Mouse (Mus musculus) midbrain, embryonic 11.5 days (tissue): Measurements from ENCODE around the gene Ddx58. TPM values are rescaled to one million over a fixed set of nuclear protein-coding genes. Genes with fewer than 3 reads are reported as not detected.

Experiments used
- ATAC-seq: fragments of 200-750 bp; cut with Nextera tagmentation; 2 replicates; pipeline ENCODE4 v1.8.0; 2017; ENCODE audit warnings: moderate TSS enrichment, moderate library complexity; ENCODE audit not compliant: low FRiP score
- DNase-seq: peaks from one replicate; pipeline ENCODE4 v3.0.0; 2015; ENCODE audit warnings: low spot score; ENCODE audit errors: missing footprints
- H3K27ac ChIP-seq: fragments of 300-500 bp; sonication (generic); 2 replicates; pipeline ENCODE4 v1.5.1; 2014; ENCODE audit warnings: low read depth, low read length
- H3K27me3 ChIP-seq: fragments of 300-500 bp; sonication (generic); 2 replicates; pipeline ENCODE4 v1.6.1; 2014; ENCODE audit warnings: mild to moderate bottlenecking, low read length, moderate library complexity, mixed read lengths; ENCODE audit not compliant: control insufficient read depth, insufficient read depth
- H3K36me3 ChIP-seq: fragments of 300-500 bp; sonication (generic); 2 replicates; pipeline ENCODE4 v1.6.1; 2014; ENCODE audit warnings: mild to moderate bottlenecking, low read length, moderate library complexity, mixed read lengths; ENCODE audit not compliant: control insufficient read depth, insufficient read depth
- H3K4me1 ChIP-seq: fragments of 300-500 bp; sonication (generic); 2 replicates; pipeline ENCODE4 v1.6.1; 2014; ENCODE audit warnings: low read length; ENCODE audit not compliant: control insufficient read depth, insufficient read depth
- H3K4me2 ChIP-seq: fragments of 300-500 bp; sonication (generic); 2 replicates; pipeline ENCODE4 v1.6.1; 2014; ENCODE audit warnings: mild to moderate bottlenecking, moderate library complexity
- H3K4me3 ChIP-seq: fragments of 300-500 bp; sonication (generic); 2 replicates; pipeline ENCODE4 v1.5.1; 2014; ENCODE audit warnings: low read depth, low read length
- H3K9ac ChIP-seq: fragments of 300-500 bp; sonication (generic); 2 replicates; pipeline ENCODE4 v1.6.1; 2014; ENCODE audit warnings: low read length
- H3K9me3 ChIP-seq: fragments of 300-500 bp; sonication (generic); 2 replicates; pipeline ENCODE4 v1.6.1; 2016; ENCODE audit warnings: low read length; ENCODE audit not compliant: control insufficient read depth
- WGBS: fragments of 180-500 bp; shearing (Covaris S2); extraction: QIAGEN DNeasy Blood & Tissue Kit; methylation state at CpG from one replicate; pipeline ENCODE4 v1.1.7; 2014; 5-methylcytosine and 5-hydroxymethylcytosine counted together
- polyA plus RNA-seq: library from polyadenylated mRNA; unstranded; fragments of >200 nt; fragmentation: Nextera tagmentation; extraction: Ambion mirVana; gene quantifications from 2 replicates; pipeline ENCODE4 v1.2.1, GENCODE M21; 2014

Gene Ddx58
- polyA plus RNA-seq, 1 experiment from 2014 or later = 2.1 TPM

DNA sequence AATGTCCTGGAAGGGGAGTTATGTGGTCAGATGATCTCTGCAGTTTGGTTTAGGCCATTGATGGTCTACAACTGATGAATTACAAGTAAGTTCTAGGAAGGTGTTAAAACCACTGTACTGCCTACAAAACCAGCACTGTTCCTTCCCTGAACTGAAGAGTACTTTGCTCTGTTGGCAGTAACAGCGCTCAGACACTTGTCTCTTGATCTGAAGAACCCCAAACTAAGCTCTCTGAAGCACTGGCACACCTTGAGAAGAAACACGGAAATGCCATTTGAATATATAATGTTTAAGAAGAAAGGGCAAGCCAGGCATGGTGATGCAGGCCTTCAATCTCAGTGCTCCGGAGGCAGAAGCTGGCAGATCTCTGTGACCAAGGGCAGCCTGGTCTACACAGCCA lies 35.3 kb downstream of the Ddx58 start:
- no peak overlapping the region for H3K4me3 ChIP-seq
- H3K27ac ChIP-seq = no peak overlapping the region
- no peaks in the 10 kb centered on the region for H3K27me3 ChIP-seq
- DNase-seq (no peak), ATAC-seq (no peak)
- H3K4me2 ChIP-seq = no peak overlapping the region
- no peaks in the 10 kb centered on the region for H3K36me3 ChIP-seq
- no peaks in the 10 kb centered on the region for H3K4me1 ChIP-seq
- 89% methylated on average over 3 of the region's 3 CpGs for WGBS
- no peak overlapping the region for H3K9ac ChIP-seq
- H3K9me3 ChIP-seq = no peaks in the 10 kb centered on the region

DNA sequence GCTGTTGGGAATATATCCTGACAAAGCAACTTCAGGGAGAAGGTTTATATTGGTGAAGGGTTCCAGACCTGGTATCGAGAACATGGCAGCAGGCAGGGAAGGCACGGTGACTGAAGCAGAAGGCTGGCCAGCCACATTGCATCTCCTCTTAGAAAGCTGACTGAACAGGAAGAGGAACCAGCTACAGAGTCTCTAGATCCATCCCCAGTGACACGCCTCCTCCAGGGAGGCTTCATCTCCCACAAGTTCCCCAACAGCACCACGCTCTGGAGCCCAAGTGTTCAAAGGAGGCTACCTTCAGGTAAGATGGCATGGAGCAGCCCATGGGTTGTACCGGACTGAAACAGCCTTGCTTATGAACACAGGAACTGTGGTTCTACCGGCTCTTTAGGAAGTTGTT lies 37.4 kb downstream of the Ddx58 start:
- WGBS = 95% methylated on average over 6 of the region's 6 CpGs
- no peaks in the 10 kb centered on the region for H3K4me1 ChIP-seq
- ATAC-seq = no peak

DNA sequence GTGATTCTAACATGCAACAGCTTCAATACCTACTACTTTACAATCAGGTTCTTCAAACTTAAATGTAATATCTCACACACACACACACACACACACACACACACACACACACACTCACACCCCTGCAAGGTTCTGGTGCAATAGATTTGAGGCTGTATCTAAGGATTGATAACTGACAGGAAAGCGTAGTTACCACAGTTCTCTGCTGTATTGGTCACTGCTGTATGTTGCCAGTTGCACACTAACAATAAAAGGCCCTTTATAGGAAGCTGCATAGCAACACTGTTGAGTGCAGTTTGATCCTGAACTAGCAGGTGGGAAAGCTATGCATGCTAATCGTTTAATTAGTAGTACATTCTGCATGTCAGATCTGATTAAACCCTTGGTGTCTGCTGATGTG lies 44.3 kb downstream of the Ddx58 start:
- no peak overlapping the region for H3K4me2 ChIP-seq
- no peak overlapping the region for H3K4me3 ChIP-seq
- H3K9ac ChIP-seq = no peak overlapping the region
- no peak overlapping the region for H3K27ac ChIP-seq
- H3K36me3 ChIP-seq = peaks cover 18% of the 10 kb centered on the region
- 92% methylated on average over 2 of the region's 2 CpGs for WGBS
- no peaks in the 10 kb centered on the region for H3K9me3 ChIP-seq
- H3K4me1 ChIP-seq = no peaks in the 10 kb centered on the region
- DNase-seq = no peak
- no peaks in the 10 kb centered on the region for H3K27me3 ChIP-seq
- no peak for ATAC-seq

More for the DNA sequence above, 37.4 kb downstream of the Ddx58 start:
- DNase-seq = no peak
- peaks cover 10% of the 10 kb centered on the region; the same call in 1 of the 2 replicates for H3K36me3 ChIP-seq
- H3K9ac ChIP-seq = no peak overlapping the region
- no peak overlapping the region for H3K4me3 ChIP-seq
- H3K4me2 ChIP-seq = no peak overlapping the region
- H3K27ac ChIP-seq = no peak overlapping the region
- no peaks in the 10 kb centered on the region for H3K27me3 ChIP-seq
- H3K9me3 ChIP-seq = no peaks in the 10 kb centered on the region

DNA sequence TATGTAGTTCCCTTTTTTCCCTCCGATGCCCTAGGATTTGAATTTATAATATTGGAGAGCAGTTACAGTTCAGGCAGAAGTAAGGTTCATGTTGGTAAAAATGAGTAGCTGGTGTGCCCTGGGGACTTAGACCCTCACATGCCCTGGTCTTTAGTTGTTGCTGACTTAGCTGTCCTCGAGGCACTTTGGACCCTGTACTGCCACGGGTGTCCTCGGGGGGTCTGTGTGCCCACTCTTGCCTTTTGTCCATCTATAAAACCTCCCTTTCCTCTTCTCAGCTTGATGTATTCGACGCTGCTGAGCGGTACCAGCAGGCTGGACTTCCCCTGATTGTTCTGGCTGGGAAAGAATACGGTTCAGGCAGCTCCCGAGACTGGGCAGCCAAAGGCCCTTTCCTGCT lies 46.2 kb downstream of the Ddx58 start:
- H3K4me2 ChIP-seq = no peak overlapping the region
- no peak overlapping the region for H3K9ac ChIP-seq
- DNase-seq (no peak), ATAC-seq (no peak)
- 78% methylated on average over 9 of the region's 9 CpGs for WGBS
- H3K9me3 ChIP-seq = no peaks in the 10 kb centered on the region
- peaks cover 19% of the 10 kb centered on the region for H3K36me3 ChIP-seq
- H3K27ac ChIP-seq = no peak overlapping the region
- H3K4me3 ChIP-seq = no peak overlapping the region
- no peaks in the 10 kb centered on the region for H3K4me1 ChIP-seq
- no peaks in the 10 kb centered on the region for H3K27me3 ChIP-seq

DNA sequence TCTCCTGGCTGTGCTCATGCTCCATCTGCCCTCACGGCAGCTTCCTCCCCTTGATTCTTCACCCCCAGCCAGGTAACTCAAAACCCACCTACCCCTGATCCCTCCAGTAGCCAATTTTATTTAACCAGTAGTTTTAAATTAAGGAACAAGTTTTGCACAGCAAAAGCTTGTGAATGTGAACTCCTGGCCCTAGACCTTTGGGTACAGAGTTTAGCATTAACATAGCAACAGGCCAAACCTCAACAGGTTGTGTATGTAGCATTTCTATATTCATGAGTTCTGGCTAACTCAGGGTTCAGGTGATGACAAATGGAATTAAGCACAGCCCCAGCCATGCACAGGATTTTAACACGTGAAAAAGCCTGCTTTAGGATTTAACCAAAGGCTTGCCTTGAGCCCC lies 47.4 kb downstream of the Ddx58 start:
- Histone ChIP-seq H3K27ac (no peak overlapping the region), H3K9me3 (no peaks in the 10 kb centered on the region), H3K4me2 (no peak overlapping the region), H3K4me3 (no peak overlapping the region), H3K9ac (no peak overlapping the region), H3K27me3 (no peaks in the 10 kb centered on the region), H3K4me1 (no peaks in the 10 kb centered on the region), H3K36me3 (peaks cover 12% of the 10 kb centered on the region)
- DNase-seq (no peak), ATAC-seq (no peak)
- 79% methylated on average over 2 of the region's 2 CpGs for WGBS

DNA sequence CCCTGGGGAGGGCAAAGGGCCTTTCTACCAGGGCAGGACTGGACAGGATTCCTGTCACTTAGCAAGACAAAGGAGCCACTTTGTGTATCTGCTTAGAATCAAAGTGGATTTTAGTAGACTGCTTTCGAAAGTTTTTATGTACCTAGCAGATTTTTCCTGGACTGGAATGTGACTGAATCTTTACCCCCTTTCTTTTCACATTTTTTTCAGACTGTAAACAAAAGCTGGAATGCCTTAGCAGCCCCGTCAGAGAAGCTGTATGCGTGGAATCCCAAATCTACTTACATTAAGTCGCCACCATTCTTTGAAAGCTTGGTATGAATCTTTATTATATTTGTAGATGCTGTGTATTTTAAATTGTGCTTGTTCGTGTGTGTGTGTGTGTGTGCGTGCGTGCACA lies 51.7 kb downstream of the Ddx58 start:
- no peak overlapping the region for H3K4me3 ChIP-seq
- H3K9me3 ChIP-seq = no peaks in the 10 kb centered on the region
- no peak for ATAC-seq
- H3K4me2 ChIP-seq = no peak overlapping the region
- H3K4me1 ChIP-seq = no peaks in the 10 kb centered on the region
- DNase-seq = no peak
- WGBS = 87% methylated on average over 7 of the region's 7 CpGs
- no peak overlapping the region for H3K9ac ChIP-seq
- no peak overlapping the region for H3K27ac ChIP-seq
- H3K27me3 ChIP-seq = no peaks in the 10 kb centered on the region
- peaks cover 6% of the 10 kb centered on the region for H3K36me3 ChIP-seq

DNA sequence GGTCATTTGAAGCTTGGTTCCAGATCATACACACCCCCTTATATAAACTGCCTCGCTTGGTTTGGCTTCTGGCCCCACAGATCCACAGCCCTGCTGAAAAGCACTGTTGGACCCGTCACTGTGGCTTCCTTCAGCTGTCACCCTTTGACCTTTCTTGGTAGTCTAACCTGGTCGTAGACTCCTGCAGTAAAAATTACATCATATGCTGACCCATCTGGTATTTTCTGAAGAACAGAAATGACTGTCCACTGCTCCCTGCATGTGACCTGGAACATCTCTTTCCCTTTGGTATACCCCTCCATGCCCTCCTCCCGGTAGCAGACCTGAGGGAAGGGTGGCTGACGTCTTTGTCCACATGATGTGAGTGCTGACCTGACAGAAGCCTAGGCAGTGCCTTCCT lies 55.2 kb downstream of the Ddx58 start:
- Histone ChIP-seq H3K4me3 (no peak overlapping the region), H3K9ac (no peak overlapping the region), H3K4me2 (no peak overlapping the region), H3K9me3 (no peaks in the 10 kb centered on the region), H3K27ac (no peak overlapping the region), H3K27me3 (no peaks in the 10 kb centered on the region), H3K36me3 (peaks cover 4% of the 10 kb centered on the region; the same call in 1 of the 2 replicates), H3K4me1 (no peaks in the 10 kb centered on the region)
- ATAC-seq (no peak), DNase-seq (no peak)
- 86% methylated on average over 5 of the region's 5 CpGs for WGBS

DNA sequence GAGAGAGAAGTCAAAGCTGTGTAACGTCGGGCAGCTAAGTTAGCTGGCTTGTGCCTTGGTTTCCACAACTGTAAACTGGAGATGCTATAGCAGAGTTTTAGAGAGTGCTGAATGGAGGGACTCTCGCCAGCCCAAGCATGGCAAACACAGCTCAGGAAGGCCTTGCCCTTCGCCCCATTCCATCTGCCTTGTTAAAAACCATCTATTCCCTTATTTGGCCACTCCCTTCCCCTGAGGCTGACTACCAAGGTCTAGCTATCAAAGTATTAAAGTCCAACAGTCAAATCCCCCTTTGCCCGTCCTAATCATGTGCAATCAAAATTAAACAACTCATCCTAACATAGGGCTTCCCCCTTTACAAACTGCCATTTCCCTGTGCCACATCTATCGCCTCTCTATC lies 55.8 kb downstream of the Ddx58 start:
- no peak overlapping the region for H3K4me2 ChIP-seq
- 88% methylated on average over 6 of the region's 6 CpGs for WGBS

DNA sequence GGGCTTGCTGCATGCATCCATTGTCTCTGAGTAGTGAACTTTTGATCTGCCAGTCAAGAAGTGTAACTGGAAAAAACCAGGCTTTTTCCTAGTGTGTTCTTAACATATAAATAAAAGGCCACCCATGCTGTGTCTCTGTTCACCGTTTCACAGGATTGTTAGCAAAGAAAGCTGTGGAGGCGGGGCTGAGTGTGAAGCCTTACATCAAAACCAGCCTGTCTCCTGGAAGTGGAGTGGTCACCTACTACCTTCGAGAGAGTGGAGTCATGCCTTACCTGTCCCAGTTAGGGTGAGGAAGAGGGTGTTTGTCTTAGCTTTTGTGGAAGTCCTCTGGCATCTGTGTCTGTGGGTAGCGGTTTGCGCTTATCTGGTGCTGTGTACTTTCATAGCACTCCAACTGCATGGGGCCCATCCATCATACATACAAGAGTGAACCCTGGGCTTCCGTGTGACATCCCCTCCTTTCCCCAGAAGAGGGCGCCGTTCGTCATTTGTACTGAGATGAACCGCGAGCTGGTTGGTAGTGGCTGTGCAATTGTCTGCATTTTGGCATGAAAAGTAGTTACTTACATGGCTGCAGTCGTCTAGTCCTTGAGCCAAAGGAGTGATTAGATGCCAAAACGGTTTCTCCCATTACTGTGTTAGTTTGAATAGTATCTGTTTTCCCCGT lies 56.8 kb downstream of the Ddx58 start:
- WGBS = 46% methylated on average over 14 of the region's 14 CpGs

More for the DNA sequence above, 55.8 kb downstream of the Ddx58 start:
- no peak overlapping the region for H3K27ac ChIP-seq
- no peak overlapping the region for H3K9ac ChIP-seq
- H3K4me3 ChIP-seq = no peak overlapping the region
- no peaks in the 10 kb centered on the region for H3K27me3 ChIP-seq
- ATAC-seq (no peak), DNase-seq (no peak)
- H3K4me1 ChIP-seq = no peaks in the 10 kb centered on the region
- peaks cover 2% of the 10 kb centered on the region; the same call in 1 of the 2 replicates for H3K36me3 ChIP-seq
- H3K9me3 ChIP-seq = no peaks in the 10 kb centered on the region

More for the DNA sequence above, 56.8 kb downstream of the Ddx58 start:
- H3K4me1 ChIP-seq = no peaks in the 10 kb centered on the region
- H3K27me3 ChIP-seq = no peaks in the 10 kb centered on the region
- H3K4me3 ChIP-seq = no peak overlapping the region
- no peak overlapping the region for H3K27ac ChIP-seq
- ATAC-seq (peak; percentile 74), DNase-seq (peak; percentile 93)
- no peak overlapping the region for H3K9ac ChIP-seq
- no peaks in the 10 kb centered on the region for H3K9me3 ChIP-seq
- H3K4me2 ChIP-seq = no peak overlapping the region
- peaks cover 2% of the 10 kb centered on the region; the same call in 1 of the 2 replicates for H3K36me3 ChIP-seq
